Mouse (Mus musculus) brain, embryonic 14.5 days (tissue): Measurements from ENCODE around the gene Slc4a8.

Experiments
- CTCF ChIP-seq: fragments of 200-500 bp; IDR thresholded peaks from 2 replicates; pipeline ENCODE4 v1.5.1; 2012; ENCODE audit warnings: inconsistent platforms, mild to moderate bottlenecking, moderate library complexity, borderline replicate concordance; ENCODE audit not compliant: insufficient read depth, insufficient read length; ENCODE audit errors: extremely low read depth
- POLR2A ChIP-seq: fragments of 200-500 bp; IDR thresholded peaks from 2 replicates; pipeline ENCODE4 v1.6.1; 2012; ENCODE audit warnings: mild to moderate bottlenecking, inconsistent platforms, borderline replicate concordance; ENCODE audit not compliant: poor library complexity, insufficient read depth, insufficient read length, severe bottlenecking; ENCODE audit errors: extremely low read depth

DNA sequence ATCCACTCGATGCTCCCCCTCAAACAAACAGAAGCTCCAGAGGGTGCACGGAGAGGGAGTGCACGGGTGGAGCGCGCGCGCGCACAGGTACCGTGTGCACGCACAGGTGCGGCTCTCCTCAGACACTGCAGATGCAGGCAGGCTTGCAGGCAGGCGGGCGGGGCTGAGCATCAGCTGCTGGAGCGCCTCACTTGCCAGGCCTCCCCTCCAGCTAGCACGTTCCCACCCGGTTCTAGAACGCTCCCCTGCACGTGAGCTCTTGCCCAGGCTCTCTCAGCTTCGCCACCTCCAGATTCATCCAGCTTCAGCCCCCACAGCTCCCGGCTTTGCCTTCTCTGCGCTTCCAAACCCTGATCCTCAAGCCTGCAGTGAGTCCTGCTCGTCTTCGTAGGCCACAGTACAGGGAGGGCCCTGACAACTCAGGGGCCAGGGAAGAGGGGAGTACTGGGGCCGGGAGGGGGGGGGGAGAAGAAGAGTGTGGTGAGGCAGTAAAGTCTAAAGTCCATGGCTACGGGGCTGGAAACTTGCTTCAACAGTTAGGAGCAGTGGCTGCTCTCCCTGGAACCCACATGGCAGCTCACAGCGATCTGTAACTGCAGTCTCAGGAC, 63.8 kb downstream of the Slc4a8 start:
- TF ChIP-seq POLR2A = no peak
- TF ChIP-seq CTCF = no peak
